Mouse (Mus musculus) neural tube, embryonic 10.5 days (tissue): ENCODE data around the gene Zfp462.

Experiments used
- DNase-seq: peaks from one replicate; pipeline ENCODE4 v3.0.0-alpha.2; 2017; ENCODE audit warnings: low spot score; ENCODE audit errors: extremely low spot score

Zfp462 gene

DNA sequence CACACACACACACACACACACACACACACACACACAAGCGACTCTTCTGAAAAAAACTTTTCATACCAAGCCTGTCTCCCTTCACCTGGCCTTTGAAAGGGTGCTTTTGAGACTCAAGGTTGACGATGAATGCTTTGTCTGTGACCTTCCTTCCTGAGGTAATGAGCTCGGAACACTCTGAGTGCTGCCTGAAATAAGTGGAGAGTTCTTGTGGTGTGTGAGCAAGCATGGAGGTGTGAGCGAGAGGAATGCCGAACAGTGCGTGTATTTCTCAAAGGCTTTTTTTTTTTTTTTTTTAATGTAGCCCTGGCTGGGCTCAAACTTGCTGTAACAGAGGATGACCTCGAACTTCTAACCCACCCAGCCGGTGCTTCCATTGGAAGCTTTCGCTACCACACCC lies 156.8 kb downstream of the Zfp462 start:
- DNase-seq = no peak

DNA sequence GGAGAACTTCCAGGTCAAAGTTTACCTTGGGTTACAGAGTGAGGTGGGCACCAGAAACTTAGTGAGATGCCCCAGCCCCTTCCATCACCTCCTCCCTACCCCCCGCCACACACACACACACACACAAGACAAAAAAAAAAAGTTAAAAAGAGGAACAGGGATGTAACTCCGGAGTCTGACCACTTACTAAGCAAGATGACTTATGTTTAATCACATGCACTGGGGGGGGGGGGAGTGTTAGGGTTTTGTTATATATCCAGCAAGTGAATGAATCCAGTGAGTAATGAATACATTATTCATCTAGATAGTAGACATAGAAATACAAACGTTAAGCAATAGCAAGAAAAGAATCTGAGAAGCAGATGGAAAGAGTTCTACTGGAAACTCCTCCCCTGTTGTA lies 157.5 kb downstream of the Zfp462 start:
- no peak for DNase-seq

- DNase-seq = no peak
Measured at GRCm38 (mm10) chr4:55103575-55103974, 158.7 kb downstream of the Zfp462 start.

- DNase-seq = no peak
Measured at GRCm38 (mm10) chr4:55117839-55118487, 173.1 kb downstream of the Zfp462 start.

DNA sequence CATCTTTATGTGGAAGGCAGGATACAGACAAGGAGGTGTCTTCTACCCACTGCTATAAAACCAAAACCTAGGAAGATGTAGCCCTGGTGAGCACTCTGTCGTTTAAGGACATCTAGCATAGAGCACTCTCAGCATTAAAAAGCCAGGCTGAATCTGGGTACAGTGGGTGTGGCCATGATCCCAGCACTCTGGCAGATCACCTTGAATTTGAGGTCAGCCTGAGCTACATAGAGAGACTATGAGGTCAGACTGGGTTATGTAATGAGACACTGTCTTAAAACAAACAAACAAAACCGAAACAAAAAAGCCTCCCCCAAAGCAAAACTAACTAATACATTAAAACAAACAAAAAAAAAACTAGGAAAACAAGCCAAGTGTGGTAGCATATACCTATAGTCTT lies 176.3 kb downstream of the Zfp462 start:
- no peak for DNase-seq

DNA sequence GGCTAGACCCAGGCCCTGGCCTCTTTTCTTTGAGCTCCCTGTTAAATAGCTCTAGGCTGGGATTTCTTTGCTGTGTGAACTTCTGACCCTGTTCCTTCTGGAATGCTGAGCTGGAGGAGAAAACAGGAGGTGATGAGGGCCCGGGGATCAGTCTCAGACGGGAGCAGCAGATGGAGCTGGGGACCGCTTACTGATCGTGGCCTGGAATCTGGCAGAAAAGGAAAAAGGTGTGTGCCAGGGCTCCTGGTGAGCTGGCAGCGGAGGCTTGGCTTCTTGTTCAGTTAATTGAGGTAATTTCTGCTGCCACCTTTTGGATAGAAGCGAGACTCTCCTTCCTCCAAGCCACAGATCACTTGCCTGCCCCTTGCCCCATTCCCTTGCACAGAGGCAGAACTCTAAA lies 177.1 kb downstream of the Zfp462 start:
- DNase-seq = no peak

DNA sequence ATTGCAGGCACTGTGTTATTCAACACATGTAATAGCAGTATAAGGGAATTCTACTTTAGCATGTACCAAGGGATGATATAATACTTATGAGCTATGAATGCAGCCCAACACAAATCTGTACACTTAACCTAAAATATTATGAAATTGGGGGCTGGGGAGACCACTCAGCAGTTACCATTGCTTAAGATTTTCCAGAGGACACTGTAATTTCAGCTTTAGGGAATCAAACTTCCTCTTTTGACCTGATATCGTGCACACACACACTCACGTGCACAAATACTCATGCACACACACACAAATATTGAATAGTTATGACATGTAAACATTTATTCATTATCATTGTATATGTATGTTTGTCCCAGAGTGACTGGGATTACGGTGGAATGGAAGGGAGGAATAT lies 179.3 kb downstream of the Zfp462 start:
- no peak for DNase-seq

GRCm38 (mm10) chr4:55125048-55125737 lies 180.3 kb downstream of the Zfp462 start:
- no peak for DNase-seq

- no peak for DNase-seq
Measured at GRCm38 (mm10) chr4:55125738-55126054, 180.8 kb downstream of the Zfp462 start.

DNA sequence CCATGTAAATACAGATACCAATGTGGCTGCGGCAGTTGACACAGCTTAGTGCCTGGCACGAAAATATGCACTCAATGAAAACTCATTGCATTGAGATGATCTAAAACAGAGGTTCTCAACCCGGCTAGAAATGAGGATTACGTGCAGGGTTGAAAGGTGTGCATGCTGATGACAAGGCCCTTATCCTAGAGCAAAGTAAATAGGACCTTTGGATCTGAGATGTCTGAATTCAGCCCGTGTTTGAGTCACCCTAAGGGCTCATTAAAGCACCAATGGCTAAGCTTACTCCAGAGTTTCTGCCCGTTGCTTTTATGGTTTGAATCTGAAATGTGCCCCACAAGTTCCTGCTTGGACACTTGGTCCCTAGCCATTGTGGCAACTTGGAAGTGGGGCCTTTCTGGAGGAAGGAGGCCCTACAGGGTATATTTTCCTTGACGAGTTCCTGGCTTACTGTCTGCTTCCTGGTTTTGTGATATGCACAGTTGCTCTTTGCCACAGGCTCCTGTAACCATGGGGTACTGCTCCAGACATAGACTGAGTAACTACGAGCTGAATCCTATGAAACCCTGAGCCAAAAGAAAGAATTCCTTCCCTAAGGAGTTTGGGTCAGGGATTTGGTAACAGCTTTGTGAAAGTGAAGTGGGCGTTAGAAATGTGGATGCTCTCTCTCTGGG lies 182.5 kb downstream of the Zfp462 start:
- DNase-seq = no peak

DNA sequence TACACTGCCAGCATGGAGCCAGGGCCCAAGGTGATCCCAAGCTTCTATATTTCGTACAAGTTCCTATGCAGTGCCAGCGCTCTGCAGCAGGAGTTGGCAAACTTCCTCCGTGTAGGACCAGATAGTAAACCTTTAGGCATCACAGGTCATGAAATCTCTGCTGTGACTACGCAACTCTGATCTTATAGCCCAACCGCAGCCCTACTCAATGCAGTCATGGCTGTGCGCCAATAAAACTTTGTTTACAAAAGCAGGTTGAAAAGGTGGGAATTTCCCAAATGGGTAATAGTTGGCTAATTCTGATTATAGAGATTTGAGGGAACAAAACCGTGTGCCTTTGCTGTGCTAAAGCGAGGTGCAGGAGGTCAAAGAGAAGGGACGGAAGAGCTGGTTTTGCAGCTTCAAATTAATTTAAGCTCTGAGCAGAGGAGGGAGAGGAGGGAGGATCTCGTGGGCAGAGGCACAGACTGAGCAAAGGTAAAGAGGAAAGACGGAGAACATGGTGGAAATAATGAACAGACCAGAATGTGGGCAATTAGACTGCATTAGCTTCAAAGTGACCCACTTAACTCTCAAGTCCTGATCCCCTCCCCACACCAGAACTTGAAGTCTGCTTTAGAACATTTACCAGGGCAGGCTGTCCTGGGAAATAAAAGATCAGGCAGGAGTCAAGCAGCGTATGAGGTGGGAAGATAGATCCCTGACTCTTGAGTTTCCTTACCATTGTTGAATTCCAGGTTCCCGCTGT lies 183.4 kb downstream of the Zfp462 start:
- DNase-seq = no peak
